Mouse (Mus musculus): ENCODE data around the gene Olfr64.

Olfr64 gene

GRCm38 (mm10) chr7:103894385-103894784 lies at the start of gene Olfr64:
Gene Olfr64, minus strand, starts transcription at chr7:103894485.
- DNase-seq: no peak

- peak; percentile 32 for DNase-seq
Observed at GRCm38 (mm10) chr7:103942730-103943129, 48.4 kb upstream of the Olfr64 start.

DNA sequence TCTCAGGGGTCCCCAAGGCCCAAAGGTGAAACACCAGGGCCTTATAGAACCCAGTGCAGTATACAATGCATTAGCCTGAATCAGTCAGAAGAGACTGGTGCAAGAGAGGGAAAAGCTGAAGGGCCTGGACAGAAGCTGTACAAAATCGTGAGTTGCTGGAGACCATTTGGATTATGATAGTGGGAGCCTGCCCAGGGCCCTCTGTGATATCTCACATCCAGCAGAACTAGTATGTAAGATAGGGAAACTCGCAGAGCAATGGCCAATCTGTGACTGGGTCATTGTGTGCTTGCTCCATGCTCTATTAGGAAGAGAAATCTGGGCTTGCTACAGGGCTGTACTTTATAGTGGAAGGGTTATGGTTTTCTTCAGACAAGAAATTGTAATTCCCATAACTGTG lies 40.0 kb upstream of the Olfr64 start, which contains the start of gene Olfr632:
Gene Olfr632, plus strand, starts transcription at position 84 of the 400 bp plus-strand sequence.
- DNase-seq: no peak

GRCm38 (mm10) chr7:103928525-103928924 lies 34.2 kb upstream of the Olfr64 start, which contains the start of gene Olfr631:
Gene Olfr631, plus strand, starts transcription at chr7:103928825.
- DNase-seq: no peak

DNA sequence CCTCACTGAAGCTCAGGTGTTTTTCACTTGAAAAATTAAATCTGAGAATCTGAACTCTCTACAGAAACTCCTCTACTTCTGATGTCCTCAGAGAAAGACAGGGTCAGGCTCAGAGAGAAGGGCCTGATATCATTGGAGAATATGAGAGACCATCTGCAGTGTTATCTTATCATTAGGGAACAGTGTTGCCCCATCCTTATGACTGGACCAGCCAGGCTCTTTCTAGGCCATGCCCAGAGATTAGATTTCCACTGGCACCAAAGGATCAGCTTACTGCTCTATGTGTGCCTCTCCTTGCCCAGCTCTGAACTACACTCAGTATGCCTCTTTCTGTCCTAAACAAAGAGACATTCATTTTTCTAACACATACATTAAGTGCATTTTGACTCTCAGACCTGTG lies 21.1 kb upstream of the Olfr64 start:
- no peak for DNase-seq

DNA sequence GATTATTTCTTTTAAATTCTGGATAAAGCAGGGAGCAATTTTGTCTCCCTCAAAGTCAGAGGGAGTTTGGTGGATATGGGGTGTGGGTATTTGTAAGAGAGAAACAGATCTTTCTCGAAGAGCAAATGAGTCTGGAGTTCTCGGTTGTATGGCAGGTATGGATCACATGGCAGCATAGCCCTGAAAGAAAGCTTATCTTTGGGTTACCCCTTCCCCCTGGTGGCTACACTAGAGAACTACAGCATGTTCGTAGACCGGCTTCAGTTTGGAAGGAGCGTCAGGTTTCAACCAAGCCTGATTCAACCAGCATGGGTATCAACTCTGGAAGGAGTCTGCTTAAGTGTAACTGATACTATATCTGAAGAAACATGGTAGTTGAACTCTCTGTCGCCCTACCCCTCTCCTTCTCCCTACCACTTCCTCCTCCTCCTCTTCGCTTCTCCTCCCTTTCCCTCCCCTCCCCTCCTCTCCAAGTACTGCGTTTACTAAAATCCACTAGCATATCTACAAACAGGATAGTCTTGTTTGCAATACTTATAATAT lies 18.8 kb upstream of the Olfr64 start:
- DNase-seq: no peak

DNA sequence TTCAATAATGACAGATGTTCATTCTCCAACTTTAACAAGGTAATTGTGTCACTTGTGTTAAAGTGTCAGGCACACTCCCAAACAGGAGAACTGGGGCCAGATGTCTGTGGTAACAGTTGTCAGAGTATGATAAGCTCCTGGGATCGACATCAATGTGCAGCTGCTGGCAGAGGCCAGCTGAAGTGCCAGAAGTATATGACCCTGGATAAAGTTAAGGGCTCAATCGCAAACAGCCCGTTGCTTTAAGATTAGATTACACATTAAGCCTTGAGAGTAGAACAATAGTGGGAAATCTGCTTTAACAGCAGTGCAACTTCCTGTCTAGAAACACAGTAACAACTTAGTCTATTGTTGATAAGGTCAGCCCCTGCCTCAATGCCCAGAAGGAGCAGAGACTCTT lies 15.8 kb upstream of the Olfr64 start:
- no peak for DNase-seq

DNA sequence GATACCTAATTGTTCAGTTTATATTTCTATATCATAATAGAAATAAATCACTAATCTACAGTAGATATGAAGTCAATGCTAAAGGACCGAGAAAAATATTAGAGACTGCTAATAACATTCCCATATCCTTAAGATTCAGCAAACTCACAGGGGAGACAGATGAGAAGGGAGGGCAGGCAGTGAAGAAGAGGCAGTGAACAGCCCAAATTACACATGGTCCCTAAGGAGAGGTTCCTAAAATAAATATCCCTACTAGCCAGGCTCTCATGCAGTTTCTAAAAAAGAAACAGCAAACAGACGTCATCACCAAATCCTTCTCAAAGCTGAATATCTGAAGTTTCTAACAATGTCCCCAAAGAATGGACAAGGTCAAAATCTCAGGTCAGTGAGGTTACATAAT lies 8.9 kb upstream of the Olfr64 start, which contains the start of gene Olfr65:
Gene Olfr65, plus strand, starts transcription at position 301 of the 400 bp plus-strand sequence.
- DNase-seq: no peak

DNA sequence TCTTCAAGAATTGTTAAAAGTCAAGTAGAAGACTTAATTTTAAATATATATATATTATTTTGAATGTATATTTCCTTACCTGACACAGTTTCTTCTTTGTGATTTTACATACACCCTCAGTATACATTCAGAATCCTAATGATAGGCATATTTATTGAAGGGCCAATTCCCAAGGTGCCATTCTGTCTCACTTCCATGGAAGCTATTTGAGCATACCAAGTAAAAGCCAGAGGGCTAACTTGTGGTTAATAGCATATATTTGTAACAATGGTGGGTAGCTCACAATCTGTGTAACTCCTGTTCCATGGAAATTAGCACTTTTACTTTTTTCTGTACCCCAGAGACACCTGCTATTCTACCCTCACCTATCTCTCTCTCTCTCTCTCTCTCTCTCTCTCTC lies 8.1 kb downstream of the Olfr64 start, which contains the start of gene Olfr66:
Gene Olfr66, minus strand, starts transcription at position 101 of the 400 bp plus-strand sequence.
- DNase-seq: no peak

DNA sequence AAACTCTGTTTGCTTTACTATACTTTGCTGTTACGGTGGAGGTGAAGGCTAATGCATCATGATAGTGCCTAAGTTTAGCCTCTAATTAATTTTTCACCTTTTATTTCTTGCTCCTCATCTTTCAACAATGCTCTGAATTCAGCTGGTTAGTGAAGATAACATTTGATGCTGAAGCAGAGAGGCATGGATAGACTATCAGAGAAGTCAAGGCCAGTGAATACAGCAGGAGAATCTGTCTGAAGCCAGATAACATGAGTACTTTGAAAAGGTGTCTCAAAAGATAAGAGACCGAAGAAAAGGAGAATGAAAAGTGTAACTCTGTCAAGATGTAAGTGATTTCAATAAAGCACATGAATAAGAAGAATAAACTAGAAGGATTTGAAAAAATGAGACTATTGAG lies 17.2 kb downstream of the Olfr64 start:
- DNase-seq: no peak

DNA sequence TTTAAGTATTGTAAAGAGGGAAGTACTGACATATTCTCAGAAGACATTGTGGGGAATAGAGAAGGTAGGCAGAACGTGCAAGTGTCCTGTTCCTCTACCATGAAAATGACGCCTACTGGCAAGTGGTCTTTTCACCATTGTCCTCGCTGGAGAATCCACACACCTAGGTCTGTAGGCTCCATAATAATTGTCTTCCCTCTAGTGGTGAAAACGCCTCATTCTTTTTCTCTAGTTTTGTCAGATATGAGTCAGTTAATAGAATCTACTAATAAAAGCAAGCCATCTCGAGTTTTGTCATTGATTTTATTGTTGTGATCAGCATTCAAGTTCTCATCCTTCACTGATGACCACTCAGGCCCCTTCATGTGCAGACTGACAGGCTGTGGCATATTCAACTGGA lies 19.8 kb downstream of the Olfr64 start:
- DNase-seq: no peak

GRCm38 (mm10) chr7:103873064-103873463 lies 21.2 kb downstream of the Olfr64 start:
- DNase-seq: no peak

GRCm38 (mm10) chr7:103870667-103871066 lies 23.6 kb downstream of the Olfr64 start:
- DNase-seq: no peak

DNA sequence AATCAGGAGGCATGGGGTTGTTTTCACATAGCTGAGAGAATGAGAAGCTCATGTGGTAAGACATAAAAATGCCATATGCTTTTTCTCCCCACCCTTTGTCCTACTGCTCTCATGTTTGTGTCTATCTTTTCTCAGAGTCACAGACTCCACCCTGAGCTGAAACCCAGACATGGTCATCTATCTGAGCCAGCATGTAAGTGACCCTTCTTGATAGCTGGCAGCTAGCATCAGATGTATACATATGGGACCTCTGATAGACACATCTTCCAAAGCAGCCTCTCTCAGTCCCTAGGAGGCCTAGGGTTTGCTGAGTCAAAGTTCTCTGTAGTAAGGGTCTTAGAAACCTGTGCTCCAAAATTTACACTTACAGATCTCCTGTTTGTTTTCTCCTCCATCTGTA lies 28.6 kb downstream of the Olfr64 start:
- DNase-seq: no peak

DNA sequence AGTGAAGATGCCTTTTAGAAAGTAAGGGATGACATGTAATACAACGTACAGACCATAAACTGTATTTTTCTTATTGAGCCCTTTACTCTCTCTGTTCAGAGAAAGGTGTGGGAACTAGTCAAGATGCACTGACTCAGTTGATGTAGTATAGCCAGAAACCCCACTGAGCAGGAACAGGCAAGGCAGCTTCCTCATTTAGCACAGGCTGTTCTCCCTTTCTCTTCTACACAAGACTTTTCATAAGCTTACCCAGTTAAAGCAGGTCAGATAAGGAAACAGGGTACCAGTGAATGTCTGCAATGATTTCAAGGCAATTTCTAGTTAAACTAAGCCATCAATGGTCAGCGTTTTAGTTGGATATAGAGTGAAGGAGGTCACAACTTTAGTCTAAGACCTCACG lies 32.8 kb downstream of the Olfr64 start:
- DNase-seq: no peak

DNA sequence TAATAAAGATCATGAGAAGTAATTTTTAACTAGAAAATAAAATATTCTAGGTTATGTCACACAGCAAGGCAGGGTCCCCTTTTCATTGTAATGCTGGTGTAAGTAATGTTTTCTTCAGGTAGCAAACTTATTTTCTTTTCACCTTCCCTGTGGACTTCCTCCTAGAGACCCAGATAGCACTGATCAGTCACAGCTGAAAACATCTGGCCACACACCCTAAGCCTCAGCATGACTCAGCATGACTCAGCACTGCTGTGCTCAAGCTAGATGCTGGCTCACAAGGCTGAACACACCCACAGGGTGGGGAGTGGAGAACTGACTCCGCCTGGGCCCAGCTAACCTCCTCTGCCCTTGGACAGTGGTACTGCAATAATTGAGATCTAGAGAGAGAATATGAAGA lies 33.4 kb downstream of the Olfr64 start:
- no peak for DNase-seq

GRCm38 (mm10) chr7:103859076-103859475 lies 35.2 kb downstream of the Olfr64 start:
- DNase-seq: no peak

- no peak for DNase-seq
Observed at GRCm38 (mm10) chr7:103854669-103855068, 39.6 kb downstream of the Olfr64 start.

- DNase-seq: no peak
Observed at GRCm38 (mm10) chr7:103853090-103853489, 41.2 kb downstream of the Olfr64 start, which contains the start of gene Hbb-y. Gene Hbb-y, minus strand, starts transcription at chr7:103853216.

DNA sequence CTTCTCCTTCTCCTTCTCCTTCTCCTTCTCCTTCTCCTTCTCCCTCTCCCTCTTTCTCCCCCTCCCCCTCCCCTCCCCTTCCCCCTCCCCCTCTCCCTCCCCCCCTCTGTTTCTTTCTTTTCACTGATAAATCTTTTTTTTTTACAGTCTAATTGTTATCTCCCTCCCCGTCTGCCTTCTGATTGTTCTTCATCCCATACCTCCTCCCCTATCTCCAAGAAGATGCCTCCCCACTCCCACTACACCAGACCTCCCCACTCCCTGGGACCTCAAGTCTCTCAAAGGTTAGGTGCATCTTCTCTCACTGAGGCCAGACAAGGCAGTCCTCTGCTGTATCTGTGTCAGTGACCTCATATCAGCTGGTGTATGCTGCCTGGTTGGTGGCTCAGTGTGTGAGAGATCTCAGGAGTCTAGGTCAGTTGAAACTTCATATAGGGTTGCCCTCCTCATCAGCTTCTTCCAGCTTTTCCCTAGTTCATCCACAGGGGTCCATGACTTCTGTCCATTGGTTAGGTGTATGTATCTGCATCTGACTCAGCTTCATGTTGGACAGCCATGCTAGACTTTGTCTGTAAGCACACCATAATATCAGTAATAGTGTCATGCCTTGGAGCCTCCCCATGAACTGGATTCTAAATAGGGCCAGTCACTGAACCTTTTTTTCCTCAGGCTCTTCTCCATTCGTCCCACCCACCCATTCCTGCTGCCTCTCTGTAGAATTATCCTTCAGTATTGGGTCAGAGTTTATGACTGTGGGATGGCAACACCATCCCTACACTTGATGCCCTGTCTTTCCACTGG lies 49.6 kb downstream of the Olfr64 start:
- DNase-seq: no peak

DNA sequence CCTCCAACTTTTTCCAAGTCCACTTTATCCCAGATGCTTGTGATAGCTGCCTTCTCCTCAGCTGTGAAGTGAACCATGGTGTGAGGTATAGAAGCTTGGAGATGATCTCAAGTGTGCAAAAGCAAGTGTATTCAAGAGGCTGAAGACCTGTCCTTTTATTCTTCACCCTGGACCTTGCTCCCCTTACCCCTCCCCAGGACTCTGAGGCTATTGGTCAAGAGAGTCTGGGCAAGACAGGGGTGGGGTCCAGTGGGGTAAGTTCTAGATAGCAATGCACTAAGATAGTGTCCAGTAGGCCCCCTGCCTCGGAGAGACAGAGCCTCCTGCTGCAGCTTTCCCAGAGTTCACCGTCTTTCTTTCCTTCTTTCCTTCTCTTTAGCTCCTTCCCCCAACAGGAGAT lies 51.3 kb downstream of the Olfr64 start, which contains the start of gene Hbb-bh1:
Gene Hbb-bh1, minus strand, starts transcription at position 131 of the 400 bp plus-strand sequence.
- no peak for DNase-seq

DNA sequence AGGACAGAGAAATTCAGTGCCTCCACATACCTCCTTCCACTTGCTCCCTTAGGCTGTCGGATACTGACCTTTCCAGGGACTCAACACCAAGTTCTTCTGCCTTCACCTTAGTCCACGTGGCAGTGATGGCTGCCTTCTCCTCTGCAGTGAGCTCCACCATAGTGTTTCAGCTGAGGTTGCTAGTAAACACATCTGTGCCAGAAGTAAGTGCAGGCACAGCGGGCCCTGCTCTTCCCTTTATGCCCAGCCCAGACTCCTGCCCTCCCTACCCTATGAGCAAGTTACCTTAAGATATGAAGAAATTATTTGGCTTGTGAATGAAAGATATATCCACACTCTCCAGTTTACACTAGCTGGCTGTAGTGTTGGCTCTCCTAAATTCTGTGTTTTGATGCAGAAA lies 54.0 kb downstream of the Olfr64 start, which contains the start of gene Hbb-bh2:
Gene Hbb-bh2, minus strand, starts transcription at position 253 of the 400 bp plus-strand sequence.
- no peak for DNase-seq
